Mouse (Mus musculus) testis, adult 2 months (tissue): ENCODE data around the gene Phactr4.

Experiments used
- CTCF ChIP-seq: fragments of 200-500 bp; IDR thresholded peaks from 2 replicates; pipeline ENCODE4 v1.5.1; 2012; ENCODE audit warnings: low read depth, mild to moderate bottlenecking, inconsistent platforms, low read length, moderate library complexity; ENCODE audit not compliant: control insufficient read depth, insufficient read depth, insufficient replicate concordance
- POLR2A ChIP-seq: fragments of 200-500 bp; IDR thresholded peaks from 2 replicates; pipeline ENCODE4 v1.6.1; 2012; ENCODE audit warnings: low read depth, mild to moderate bottlenecking, inconsistent platforms, low read length, moderate library complexity; ENCODE audit not compliant: control insufficient read depth

- TF ChIP-seq POLR2A: 0 out of 2 replicates have a peak, but pooled peaks have one; percentile 15
- TF ChIP-seq CTCF: no peak
Observed at GRCm38 (mm10) chr4:132344403-132345134, 77.7 kb downstream of the Phactr4 start.
